Mouse (Mus musculus) embryonic facial prominence, embryonic 13.5 days (tissue): Measurements from ENCODE around the gene Ptprk. TPM values are rescaled to one million over a fixed set of nuclear protein-coding genes. Genes with fewer than 3 reads are reported as not detected.

Experiments used
- ATAC-seq: fragments of 200-750 bp; cut with Nextera tagmentation; 2 replicates; pipeline ENCODE4 v1.8.0; 2017; ENCODE audit warnings: low read depth; ENCODE audit not compliant: insufficient number of reproducible peaks, insufficient read depth, low FRiP score, low TSS enrichment
- H3K27ac ChIP-seq: fragments of 300-500 bp; sonication (generic); 2 replicates; pipeline ENCODE4 v1.5.1; 2015; ENCODE audit warnings: moderate library complexity, mild to moderate bottlenecking, inconsistent platforms
- H3K27me3 ChIP-seq: fragments of 300-500 bp; sonication (generic); 2 replicates; pipeline ENCODE4 v1.6.1; 2015; ENCODE audit warnings: mild to moderate bottlenecking, inconsistent platforms
- H3K36me3 ChIP-seq: fragments of 300-500 bp; sonication (generic); 2 replicates; pipeline ENCODE4 v1.6.1; 2015; ENCODE audit warnings: mild to moderate bottlenecking, inconsistent platforms
- H3K4me1 ChIP-seq: fragments of 300-500 bp; sonication (generic); 2 replicates; pipeline ENCODE4 v1.6.1; 2015; ENCODE audit warnings: inconsistent platforms
- H3K4me2 ChIP-seq: fragments of 300-500 bp; sonication (generic); 2 replicates; pipeline ENCODE4 v1.6.1; 2015; ENCODE audit warnings: moderate library complexity, mild to moderate bottlenecking, inconsistent platforms
- H3K4me3 ChIP-seq: fragments of 300-500 bp; sonication (generic); 2 replicates; pipeline ENCODE4 v1.5.1; 2015; ENCODE audit warnings: mild to moderate bottlenecking, inconsistent platforms
- H3K9ac ChIP-seq: fragments of 300-500 bp; sonication (generic); 2 replicates; pipeline ENCODE4 v1.6.1; 2015; ENCODE audit warnings: mild to moderate bottlenecking, inconsistent platforms
- H3K9me3 ChIP-seq: fragments of 300-500 bp; sonication (generic); 2 replicates; pipeline ENCODE4 v1.6.1; 2016; ENCODE audit warnings: inconsistent platforms
- WGBS: fragments of 180-500 bp; shearing (Covaris S2); methylation state at CpG from one replicate; pipeline ENCODE4 v1.1.7; 2015; ENCODE audit warnings: mixed read lengths; 5-methylcytosine and 5-hydroxymethylcytosine counted together
- polyA plus RNA-seq: library from polyadenylated mRNA; unstranded; fragments of >200 nt; fragmentation: Nextera tagmentation; extraction: Ambion mirVana; gene quantifications from 2 replicates; pipeline ENCODE4 v1.2.1, GENCODE M21; 2015

Ptprk gene
- polyA plus RNA-seq, 1 experiment from 2014 or later: 32.3 TPM

DNA sequence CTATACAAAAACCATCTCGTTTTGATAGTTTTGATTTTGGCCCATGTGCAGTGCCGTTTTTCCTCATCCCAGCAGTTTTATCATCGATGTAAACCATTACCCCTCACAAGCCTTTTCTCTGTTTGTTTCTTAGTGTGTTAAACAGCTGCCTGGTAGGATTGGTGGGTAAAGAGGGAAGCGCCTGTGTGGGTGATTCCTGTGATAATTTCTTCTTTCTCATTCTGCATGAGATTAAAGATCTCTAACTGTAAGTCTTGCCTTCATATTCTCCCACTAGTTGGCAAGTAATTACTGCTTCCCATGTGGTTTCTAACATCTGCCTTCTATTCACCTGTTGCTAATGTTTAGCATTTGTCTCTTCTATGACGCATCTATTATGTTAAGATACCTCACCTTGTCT lies 116.8 kb downstream of the Ptprk start:
- ATAC-seq: no peak
- no peak overlapping the region for H3K4me3 ChIP-seq
- no peaks in the 10 kb centered on the region for H3K4me1 ChIP-seq
- H3K9ac ChIP-seq: no peak overlapping the region
- H3K4me2 ChIP-seq: no peak overlapping the region
- no peaks in the 10 kb centered on the region for H3K9me3 ChIP-seq
- WGBS: 82% methylated on average over 5 of the region's 5 CpGs
- H3K27ac ChIP-seq: no peak overlapping the region
- no peaks in the 10 kb centered on the region for H3K27me3 ChIP-seq
- no peaks in the 10 kb centered on the region for H3K36me3 ChIP-seq

DNA sequence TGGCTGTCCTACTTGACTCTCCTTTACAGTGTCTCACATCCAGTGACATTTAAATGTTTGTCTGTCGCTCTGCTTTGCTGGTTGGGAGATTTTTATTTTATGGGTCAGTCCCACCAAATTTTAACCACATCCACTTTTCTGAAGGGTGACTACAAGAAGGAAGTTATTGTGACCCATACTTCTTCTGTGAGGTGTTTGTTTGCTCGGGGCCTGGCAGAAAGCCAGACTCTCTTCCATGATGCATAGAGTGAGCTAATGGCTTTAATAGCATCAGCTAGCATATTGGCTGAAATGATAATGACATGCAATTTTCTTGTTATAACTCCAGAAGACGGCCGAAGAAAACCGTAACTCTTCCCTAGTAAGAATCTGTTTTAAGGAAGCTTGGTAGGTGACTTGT lies 119.0 kb downstream of the Ptprk start:
- Histone ChIP-seq H3K27ac (no peak overlapping the region), H3K36me3 (no peaks in the 10 kb centered on the region), H3K9me3 (no peaks in the 10 kb centered on the region), H3K4me1 (no peaks in the 10 kb centered on the region), H3K27me3 (no peaks in the 10 kb centered on the region), H3K4me3 (no peak overlapping the region), H3K9ac (no peak overlapping the region), H3K4me2 (no peak overlapping the region)
- WGBS: 73% methylated on average over 5 of the region's 5 CpGs
- no peak for ATAC-seq

GRCm38 (mm10) chr10:28200609-28201008 lies 126.0 kb downstream of the Ptprk start:
- Histone ChIP-seq H3K27me3 (no peaks in the 10 kb centered on the region), H3K4me2 (no peak overlapping the region), H3K4me1 (no peaks in the 10 kb centered on the region), H3K9me3 (no peaks in the 10 kb centered on the region), H3K27ac (no peak overlapping the region), H3K36me3 (no peaks in the 10 kb centered on the region), H3K9ac (no peak overlapping the region), H3K4me3 (no peak overlapping the region)
- no peak for ATAC-seq
- 86% methylated on average over 3 of the region's 3 CpGs for WGBS

GRCm38 (mm10) chr10:28209394-28209793 lies 134.8 kb downstream of the Ptprk start:
- Histone ChIP-seq H3K9me3 (no peaks in the 10 kb centered on the region), H3K27ac (no peak overlapping the region), H3K4me1 (peaks cover 12% of the 10 kb centered on the region), H3K36me3 (no peaks in the 10 kb centered on the region), H3K27me3 (no peaks in the 10 kb centered on the region), H3K4me3 (no peak overlapping the region), H3K4me2 (no peak overlapping the region), H3K9ac (no peak overlapping the region)
- ATAC-seq: no peak

GRCm38 (mm10) chr10:28212083-28212482 lies 137.5 kb downstream of the Ptprk start:
- no peak overlapping the region for H3K9ac ChIP-seq
- H3K36me3 ChIP-seq: no peaks in the 10 kb centered on the region
- no peaks in the 10 kb centered on the region for H3K27me3 ChIP-seq
- no peak for ATAC-seq
- peaks cover 12% of the 10 kb centered on the region for H3K4me1 ChIP-seq
- H3K4me3 ChIP-seq: no peak overlapping the region
- WGBS: 86% methylated on average over 1 of the region's 1 CpGs
- H3K9me3 ChIP-seq: no peaks in the 10 kb centered on the region
- no peak overlapping the region for H3K27ac ChIP-seq
- H3K4me2 ChIP-seq: no peak overlapping the region

DNA sequence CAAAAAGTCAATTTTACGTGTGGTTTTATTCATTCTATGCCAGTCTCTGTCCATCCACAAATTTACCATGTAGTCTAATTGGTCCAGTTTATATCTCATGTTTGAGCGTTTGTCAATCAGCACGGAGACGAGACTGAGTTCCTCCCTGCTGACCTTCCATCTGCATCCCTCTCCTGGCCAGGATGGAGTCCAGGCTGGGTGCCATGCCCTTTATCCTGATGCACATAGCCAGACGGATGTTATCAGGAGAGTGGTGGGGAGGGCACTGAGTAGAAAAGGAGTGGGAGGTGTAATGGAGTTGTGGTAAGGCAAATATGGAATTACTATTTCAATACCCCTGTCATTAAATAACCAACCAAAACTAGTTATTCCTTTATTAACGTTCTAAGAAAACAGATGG lies 140.5 kb downstream of the Ptprk start:
- H3K27ac ChIP-seq: no peak overlapping the region
- peaks cover 12% of the 10 kb centered on the region for H3K4me1 ChIP-seq
- H3K4me3 ChIP-seq: no peak overlapping the region
- no peaks in the 10 kb centered on the region for H3K9me3 ChIP-seq
- no peaks in the 10 kb centered on the region for H3K27me3 ChIP-seq
- H3K36me3 ChIP-seq: no peaks in the 10 kb centered on the region
- no peak overlapping the region for H3K4me2 ChIP-seq
- no peak for ATAC-seq
- no peak overlapping the region for H3K9ac ChIP-seq
- 84% methylated on average over 6 of the region's 6 CpGs for WGBS

DNA sequence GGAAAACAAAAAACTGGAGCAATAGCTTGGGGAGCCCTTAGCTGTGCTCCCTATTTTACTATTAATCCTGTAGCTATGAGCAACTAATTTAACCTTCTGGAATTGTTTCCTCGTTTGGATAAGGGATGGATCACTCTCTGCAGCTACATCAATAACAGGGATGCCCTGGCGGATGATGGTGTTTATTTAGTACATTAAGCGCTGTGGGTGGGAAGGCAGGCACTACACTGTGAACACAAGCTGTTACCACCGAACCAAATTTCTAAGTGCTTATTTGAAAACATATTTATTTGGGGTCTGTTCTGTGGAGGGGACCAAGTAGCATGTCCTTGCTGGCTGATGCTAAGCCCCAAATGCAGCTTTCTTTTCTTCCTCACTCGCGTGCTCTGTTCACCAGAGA lies 149.0 kb downstream of the Ptprk start:
- Histone ChIP-seq H3K36me3 (no peaks in the 10 kb centered on the region), H3K27me3 (no peaks in the 10 kb centered on the region), H3K4me1 (peaks cover 18% of the 10 kb centered on the region), H3K4me2 (no peak overlapping the region), H3K9me3 (no peaks in the 10 kb centered on the region), H3K4me3 (no peak overlapping the region), H3K27ac (no peak overlapping the region), H3K9ac (no peak overlapping the region)
- 72% methylated on average over 6 of the region's 6 CpGs for WGBS
- ATAC-seq: no peak

GRCm38 (mm10) chr10:28224376-28224775 lies 149.8 kb downstream of the Ptprk start:
- WGBS: 67% methylated on average over 1 of the region's 1 CpGs
- Histone ChIP-seq H3K27me3 (no peaks in the 10 kb centered on the region), H3K4me3 (no peak overlapping the region), H3K4me1 (peaks cover 18% of the 10 kb centered on the region), H3K9me3 (no peaks in the 10 kb centered on the region), H3K27ac (no peak overlapping the region), H3K36me3 (no peaks in the 10 kb centered on the region), H3K9ac (no peak overlapping the region), H3K4me2 (no peak overlapping the region)
- no peak for ATAC-seq

- H3K36me3 ChIP-seq: no peaks in the 10 kb centered on the region
- no peak overlapping the region for H3K4me2 ChIP-seq
- H3K4me3 ChIP-seq: no peak overlapping the region
- ATAC-seq: no peak
- H3K4me1 ChIP-seq: peaks cover 18% of the 10 kb centered on the region
- H3K27ac ChIP-seq: 0 out of 2 replicates have a peak overlapping the region, but pooled peaks have one; percentile 5
- H3K9ac ChIP-seq: no peak overlapping the region
- WGBS: 8% methylated on average over 5 of the region's 5 CpGs
- H3K9me3 ChIP-seq: no peaks in the 10 kb centered on the region
- no peaks in the 10 kb centered on the region for H3K27me3 ChIP-seq
Measured at GRCm38 (mm10) chr10:28225536-28226075, 151.0 kb downstream of the Ptprk start.

DNA sequence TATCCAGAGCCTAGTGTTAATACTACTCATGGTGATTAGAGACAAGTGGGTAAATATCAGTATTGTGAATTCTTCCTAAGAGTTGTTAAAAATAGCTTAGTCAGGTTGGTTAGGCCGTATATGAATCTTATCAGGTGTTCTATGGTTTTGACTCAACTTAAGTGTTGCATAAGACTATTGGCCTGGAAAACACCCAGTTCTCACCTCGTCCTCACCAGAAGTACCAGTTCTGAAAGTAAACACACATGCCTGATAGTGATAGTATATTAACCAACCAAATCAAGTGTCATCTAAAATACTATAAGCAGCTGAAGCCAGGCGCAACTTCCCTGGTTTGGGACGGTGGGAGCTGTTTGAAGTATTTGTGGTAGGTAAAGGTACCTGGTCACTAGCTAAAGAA lies 153.1 kb downstream of the Ptprk start:
- no peak overlapping the region for H3K27ac ChIP-seq
- H3K4me2 ChIP-seq: no peak overlapping the region
- peaks cover 21% of the 10 kb centered on the region for H3K4me1 ChIP-seq
- no peak overlapping the region for H3K9ac ChIP-seq
- no peak overlapping the region for H3K4me3 ChIP-seq
- no peak for ATAC-seq
- no peaks in the 10 kb centered on the region for H3K9me3 ChIP-seq
- 85% methylated on average over 4 of the region's 4 CpGs for WGBS
- no peaks in the 10 kb centered on the region for H3K36me3 ChIP-seq
- H3K27me3 ChIP-seq: no peaks in the 10 kb centered on the region

DNA sequence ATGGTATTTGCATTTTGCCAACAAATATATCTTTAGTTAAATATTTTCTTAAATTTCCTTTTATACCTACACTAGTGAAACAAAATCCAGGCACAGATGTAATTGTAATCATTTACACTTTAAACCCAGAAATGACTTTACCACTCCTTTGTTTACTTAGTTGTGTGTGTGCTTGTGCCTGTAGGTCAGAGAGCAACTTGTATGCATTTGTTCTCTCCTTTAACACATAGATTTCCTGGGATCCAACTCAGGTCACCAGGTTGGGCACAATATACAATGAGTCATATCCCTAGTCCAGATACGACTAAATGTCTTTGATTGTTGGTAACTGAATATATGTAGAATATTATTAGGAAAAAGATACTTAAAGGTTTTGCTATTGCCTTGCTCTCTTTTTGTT lies 153.6 kb downstream of the Ptprk start:
- H3K9ac ChIP-seq: no peak overlapping the region
- H3K4me2 ChIP-seq: no peak overlapping the region
- 76% methylated on average over 1 of the region's 1 CpGs for WGBS
- no peak overlapping the region for H3K4me3 ChIP-seq
- H3K4me1 ChIP-seq: peaks cover 21% of the 10 kb centered on the region
- no peaks in the 10 kb centered on the region for H3K9me3 ChIP-seq
- H3K27ac ChIP-seq: no peak overlapping the region
- no peak for ATAC-seq
- no peaks in the 10 kb centered on the region for H3K27me3 ChIP-seq
- H3K36me3 ChIP-seq: no peaks in the 10 kb centered on the region

DNA sequence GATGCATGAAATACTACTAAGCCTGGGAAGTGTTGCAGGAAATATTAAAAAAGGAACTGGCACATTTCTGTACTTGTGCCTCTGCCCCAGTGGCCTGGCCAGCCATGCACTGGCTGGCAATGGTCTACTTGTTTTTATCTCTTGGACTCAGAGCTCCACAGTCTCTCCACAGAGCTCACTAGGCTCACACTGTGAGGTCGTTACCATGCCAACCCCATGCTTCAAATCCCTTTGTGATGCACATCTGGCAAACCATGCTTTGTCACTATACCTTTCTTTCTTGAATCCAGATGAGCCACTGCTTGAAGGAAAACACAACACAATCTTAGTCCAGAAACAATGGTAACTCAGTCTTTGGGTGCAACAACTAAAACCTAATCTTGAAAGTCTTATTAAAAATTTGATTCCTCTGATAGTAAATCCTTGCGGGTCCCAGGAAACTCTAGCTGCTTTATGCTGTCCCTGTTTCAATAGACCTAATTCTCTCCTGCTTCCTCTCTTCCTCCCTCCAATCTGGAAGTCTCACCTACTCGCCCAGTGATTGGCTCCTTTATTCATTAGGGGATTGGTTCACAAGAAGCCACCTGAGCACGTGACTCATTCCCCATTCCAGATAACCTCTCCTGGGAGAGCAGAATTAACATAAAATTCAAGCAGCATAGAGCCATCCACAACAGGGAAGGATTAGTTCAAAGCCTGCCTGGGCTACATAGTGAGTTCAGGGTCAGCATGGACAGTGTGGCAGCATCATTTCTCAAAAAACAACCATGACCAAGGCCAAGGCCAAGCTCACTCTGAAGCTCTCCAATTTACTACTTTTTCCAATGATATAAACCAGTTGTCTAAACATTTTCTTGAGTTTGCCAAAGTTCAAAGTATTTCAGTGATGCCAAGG lies 157.9 kb downstream of the Ptprk start:
- Histone ChIP-seq H3K36me3 (no peaks in the 10 kb centered on the region), H3K4me3 (no peak overlapping the region), H3K9me3 (no peaks in the 10 kb centered on the region), H3K27me3 (no peaks in the 10 kb centered on the region), H3K9ac (no peak overlapping the region), H3K4me2 (no peak overlapping the region), H3K27ac (no peak overlapping the region), H3K4me1 (0 out of 2 replicates have a peak, but pooled peaks cover 4% of the 10 kb centered on the region)
- WGBS: 38% methylated on average over 4 of the region's 4 CpGs
- no peak for ATAC-seq
